Mouse (Mus musculus): Measurements from ENCODE around the gene Peg3. TPM values are rescaled to one million over a fixed set of nuclear protein-coding genes. Genes with fewer than 3 reads are reported as not detected.

Peg3 gene
- polyA plus RNA-seq (2014; fragmentation: Illumina TruSeq; extraction: RNeasy Lipid Tissue Mini Kit (QIAGEN cat#74804); ENCODE audit: low read depth, low replicate concordance): 7.1 TPM

GRCm38 (mm10) chr7:6730241-6730640 is at the start of gene Peg3, which contains the start of gene Usp29:
Peg3 (minus strand) TSS chr7:6730431.
Usp29 (plus strand) TSS chr7:6730578.

GRCm38 (mm10) chr7:6696241-6697045 is 33.8 kb downstream of the Peg3 start, which contains the start of gene Zim1:
Zim1 (minus strand) TSS chr7:6696450.

Other genes with a start within 250 kb of the Peg3 start
- not detected for gene Olfr5, start 243.5 kb downstream of the Peg3 start, polyA plus RNA-seq (2014; fragmentation: Illumina TruSeq; extraction: RNeasy Lipid Tissue Mini Kit (QIAGEN cat#74804); ENCODE audit: low read depth, low replicate concordance)
- gene Olfr1347, start 230.7 kb downstream of the Peg3 start, polyA plus RNA-seq (2014; fragmentation: Illumina TruSeq; extraction: RNeasy Lipid Tissue Mini Kit (QIAGEN cat#74804); ENCODE audit: low read depth, low replicate concordance): not detected
- gene Olfr1348, start 221.7 kb downstream of the Peg3 start, polyA plus RNA-seq (2014; fragmentation: Illumina TruSeq; extraction: RNeasy Lipid Tissue Mini Kit (QIAGEN cat#74804); ENCODE audit: low read depth, low replicate concordance): not detected
- gene Olfr1349, start 207.5 kb downstream of the Peg3 start, polyA plus RNA-seq (2014; fragmentation: Illumina TruSeq; extraction: RNeasy Lipid Tissue Mini Kit (QIAGEN cat#74804); ENCODE audit: low read depth, low replicate concordance): not detected
- not detected for gene Olfr1350, start 165.6 kb downstream of the Peg3 start, polyA plus RNA-seq (2014; fragmentation: Illumina TruSeq; extraction: RNeasy Lipid Tissue Mini Kit (QIAGEN cat#74804); ENCODE audit: low read depth, low replicate concordance)
- gene Zim1, start 34.0 kb downstream of the Peg3 start, polyA plus RNA-seq (2014; fragmentation: Illumina TruSeq; extraction: RNeasy Lipid Tissue Mini Kit (QIAGEN cat#74804); ENCODE audit: low read depth, low replicate concordance): 0.08 TPM
- gene Usp29, start 147 bp upstream of the Peg3 start, polyA plus RNA-seq (2014; fragmentation: Illumina TruSeq; extraction: RNeasy Lipid Tissue Mini Kit (QIAGEN cat#74804); ENCODE audit: low read depth, low replicate concordance): not detected